Mouse (Mus musculus) limb, embryonic 14.5 days (tissue): ENCODE measurements at regions not wholly inside any gene's neighbourhood (a gene's known extent, or its start where the extent isn't known, plus 50 kb on each side); places are given as distances from the start of the nearest gene placed in this dataset.
A peak's percentile ranks its signal among the peaks of the same experiment; 100 is the strongest.

Experiments used
- ATAC-seq: fragments of 200-750 bp; cut with Nextera tagmentation; 2 replicates; pipeline ENCODE4 v1.8.0; 2017; ENCODE audit warnings: low read depth, moderate number of reproducible peaks, moderate TSS enrichment; ENCODE audit not compliant: low FRiP score
- DNase-seq: peaks from one replicate; pipeline ENCODE4 v3.0.0-alpha.2; 2015; ENCODE audit warnings: low spot score
- H3K27ac ChIP-seq: fragments of 300-500 bp; sonication (generic); replicated peaks from 2 replicates; pipeline ENCODE4 v1.5.1; 2014; ENCODE audit warnings: low read depth, mild to moderate bottlenecking, low read length, moderate library complexity, mixed read lengths
- H3K27me3 ChIP-seq: fragments of 300-500 bp; sonication (generic); 2 replicates; pipeline ENCODE4 v1.6.1; 2014; ENCODE audit warnings: low read length, mixed read lengths; ENCODE audit not compliant: control insufficient read depth, insufficient read depth
- H3K36me3 ChIP-seq: fragments of 300-500 bp; sonication (generic); 2 replicates; pipeline ENCODE4 v1.6.1; 2014; ENCODE audit warnings: mild to moderate bottlenecking, low read length, moderate library complexity, mixed read lengths; ENCODE audit not compliant: control insufficient read depth, insufficient read depth
- H3K4me1 ChIP-seq: fragments of 300-500 bp; sonication (generic); 2 replicates; pipeline ENCODE4 v1.6.1; 2014; ENCODE audit warnings: antibody characterized with exemption, low read length, mixed read lengths; ENCODE audit not compliant: control insufficient read depth, insufficient read depth
- H3K4me2 ChIP-seq: fragments of 300-500 bp; sonication (generic); replicated peaks from 2 replicates; pipeline ENCODE4 v1.6.1; 2014; ENCODE audit warnings: low read depth, mild to moderate bottlenecking, low read length, moderate library complexity; ENCODE audit not compliant: severe bottlenecking
- H3K4me3 ChIP-seq: fragments of 300-500 bp; sonication (generic); replicated peaks from 2 replicates; pipeline ENCODE4 v1.5.1; 2014; ENCODE audit warnings: low read length
- H3K9ac ChIP-seq: fragments of 300-500 bp; sonication (generic); 2 replicates; pipeline ENCODE4 v1.6.1; 2014; ENCODE audit warnings: mild to moderate bottlenecking, low read depth, low read length, moderate library complexity; ENCODE audit not compliant: severe bottlenecking
- H3K9me3 ChIP-seq: fragments of 300-500 bp; sonication (generic); 2 replicates; pipeline ENCODE4 v1.6.1; 2016; ENCODE audit warnings: low read length; ENCODE audit not compliant: control insufficient read depth
- POLR2A ChIP-seq: fragments of 200-500 bp; IDR thresholded peaks from 2 replicates; pipeline ENCODE4 v1.8.0; 2012; ENCODE audit warnings: inconsistent platforms, mild to moderate bottlenecking, moderate library complexity, borderline replicate concordance; ENCODE audit not compliant: insufficient read depth, insufficient read length; ENCODE audit errors: extremely low read depth
- WGBS: fragments of 180-500 bp; shearing (Covaris S2); extraction: QIAGEN DNeasy Blood & Tissue Kit; methylation state at CpG from one replicate; pipeline ENCODE4 v1.1.7; 2014; 5-methylcytosine and 5-hydroxymethylcytosine counted together

- peaks cover 8% of the 10 kb centered on the region; the same call in 1 of the 2 replicates for H3K4me1 ChIP-seq
- WGBS: 16% methylated on average over 7 of the region's 7 CpGs
- H3K27me3 ChIP-seq: peaks cover 19% of the 10 kb centered on the region; the same call in 1 of the 2 replicates
- TF ChIP-seq POLR2A: no peak
- H3K4me2 ChIP-seq: no peak overlapping the region
- no peak overlapping the region for H3K9ac ChIP-seq
- no peak for ATAC-seq
- DNase-seq: no peak
- H3K4me3 ChIP-seq: no peak overlapping the region
- no peaks in the 10 kb centered on the region for H3K9me3 ChIP-seq
- no peak overlapping the region for H3K27ac ChIP-seq
- no peaks in the 10 kb centered on the region for H3K36me3 ChIP-seq
Observed at GRCm38 (mm10) chr2:75315341-75315740, 343.7 kb upstream of the Hnrnpa3 start.

- 62% methylated on average over 5 of the region's 5 CpGs for WGBS
Observed at GRCm38 (mm10) chr2:75318190-75318589, 340.9 kb upstream of the Hnrnpa3 start.

DNA sequence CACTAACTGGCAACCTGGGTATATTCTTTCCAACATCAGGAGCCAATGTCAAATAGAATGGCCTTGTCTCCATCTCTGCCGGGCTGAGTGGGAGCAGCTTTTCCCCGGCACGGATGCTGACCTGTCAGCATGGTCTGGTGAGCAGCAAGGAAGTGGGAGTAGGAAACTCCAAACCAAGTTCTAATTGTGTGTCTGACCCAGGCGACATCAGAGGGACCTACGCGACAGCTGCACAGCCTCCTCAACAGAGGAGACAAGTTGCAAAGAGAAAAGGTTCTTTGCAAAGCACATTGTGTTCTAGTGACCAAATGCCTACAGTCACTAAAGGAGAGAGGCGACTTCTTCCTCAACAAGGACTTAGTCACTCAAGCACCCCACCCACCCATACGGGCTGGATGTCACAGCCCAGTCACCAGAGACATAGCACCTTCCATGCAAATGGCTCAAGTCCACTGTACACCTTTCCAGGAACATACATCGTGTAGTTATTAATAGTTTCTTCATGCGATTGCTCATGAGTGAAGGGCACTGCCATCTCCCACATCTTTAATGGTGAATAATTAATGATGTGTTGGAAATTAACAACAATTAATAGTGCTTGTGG lies 334.8 kb upstream of the Hnrnpa3 start:
- Histone ChIP-seq H3K9me3 (no peaks in the 10 kb centered on the region), H3K36me3 (no peaks in the 10 kb centered on the region), H3K9ac (no peak overlapping the region), H3K4me2 (no peak overlapping the region), H3K27me3 (no peaks in the 10 kb centered on the region), H3K27ac (no peak overlapping the region), H3K4me1 (no peaks in the 10 kb centered on the region; the same call in 1 of the 2 replicates), H3K4me3 (no peak overlapping the region)
- DNase-seq (no peak), ATAC-seq (no peak)
- no peak for TF ChIP-seq POLR2A
- 84% methylated on average over 10 of the region's 10 CpGs for WGBS

More at GRCm38 (mm10) chr2:75318190-75318589, 340.9 kb upstream of the Hnrnpa3 start:
- Histone ChIP-seq H3K9me3 (no peaks in the 10 kb centered on the region), H3K27me3 (peaks cover 11% of the 10 kb centered on the region; the same call in 1 of the 2 replicates), H3K4me3 (no peak overlapping the region), H3K9ac (no peak overlapping the region), H3K4me1 (no peaks in the 10 kb centered on the region), H3K36me3 (no peaks in the 10 kb centered on the region), H3K27ac (no peak overlapping the region), H3K4me2 (no peak overlapping the region)
- DNase-seq: no peak
- no peak for TF ChIP-seq POLR2A
- no peak for ATAC-seq

- Histone ChIP-seq H3K27me3 (no peaks in the 10 kb centered on the region), H3K27ac (no peak overlapping the region), H3K9me3 (no peaks in the 10 kb centered on the region), H3K4me1 (no peaks in the 10 kb centered on the region; the same call in 1 of the 2 replicates), H3K36me3 (no peaks in the 10 kb centered on the region), H3K9ac (no peak overlapping the region), H3K4me2 (no peak overlapping the region), H3K4me3 (no peak overlapping the region)
- ATAC-seq (no peak), DNase-seq (no peak)
- WGBS: 64% methylated on average over 2 of the region's 2 CpGs
- no peak for TF ChIP-seq POLR2A
Observed at GRCm38 (mm10) chr2:75329598-75329997, 329.5 kb upstream of the Hnrnpa3 start.

- H3K9ac ChIP-seq: no peak overlapping the region
- no peaks in the 10 kb centered on the region for H3K27me3 ChIP-seq
- no peak overlapping the region for H3K27ac ChIP-seq
- H3K36me3 ChIP-seq: no peaks in the 10 kb centered on the region
- TF ChIP-seq POLR2A: no peak
- WGBS: 73% methylated on average over 2 of the region's 2 CpGs
- no peak overlapping the region for H3K4me2 ChIP-seq
- DNase-seq: no peak
- no peak for ATAC-seq
- no peaks in the 10 kb centered on the region for H3K9me3 ChIP-seq
- no peak overlapping the region for H3K4me3 ChIP-seq
- H3K4me1 ChIP-seq: no peaks in the 10 kb centered on the region
Observed at GRCm38 (mm10) chr2:75341310-75341709, 317.8 kb upstream of the Hnrnpa3 start.

DNA sequence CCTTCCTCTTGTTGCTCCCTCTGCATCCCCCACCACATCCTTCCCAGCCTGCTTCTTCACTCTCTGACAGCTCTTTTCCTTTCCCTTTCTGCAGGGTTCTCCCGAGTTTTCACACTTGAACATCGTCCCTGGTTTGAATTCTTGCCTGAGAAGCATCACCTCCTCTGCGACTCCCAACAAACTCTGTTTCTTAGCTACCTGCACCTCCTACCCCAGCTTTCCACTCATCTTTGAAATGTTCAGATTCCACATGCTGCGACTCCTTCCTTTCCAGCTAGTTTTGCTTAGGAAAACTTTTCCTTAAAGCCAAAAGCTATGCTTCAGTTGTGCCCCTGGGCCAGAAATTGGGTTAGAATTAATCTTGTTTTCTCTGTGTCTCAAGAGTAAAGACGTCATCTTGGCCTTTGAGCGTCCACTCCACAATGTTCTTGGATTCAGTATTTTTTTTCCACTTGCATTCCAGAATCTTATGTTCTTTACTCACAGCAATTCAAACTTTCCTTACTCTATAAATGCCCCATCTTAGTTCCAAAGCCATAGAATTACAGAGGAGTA lies 317.3 kb upstream of the Hnrnpa3 start:
- Histone ChIP-seq H3K9ac (no peak overlapping the region), H3K9me3 (no peaks in the 10 kb centered on the region), H3K36me3 (no peaks in the 10 kb centered on the region), H3K4me3 (no peak overlapping the region), H3K4me1 (no peaks in the 10 kb centered on the region), H3K4me2 (no peak overlapping the region), H3K27ac (no peak overlapping the region), H3K27me3 (no peaks in the 10 kb centered on the region)
- TF ChIP-seq POLR2A: no peak
- no peak for ATAC-seq
- DNase-seq: peak; percentile 25
- WGBS: 70% methylated on average over 6 of the region's 6 CpGs
